Mouse (Mus musculus): Measurements from ENCODE around the gene Brsk1. TPM values are rescaled to one million over a fixed set of nuclear protein-coding genes. Genes with fewer than 3 reads are reported as not detected.

Brsk1 gene
- polyA plus RNA-seq (2014; fragmentation: Illumina TruSeq; extraction: RNeasy Lipid Tissue Mini Kit (QIAGEN cat#74804); ENCODE audit: low read depth, low replicate concordance), result not detected

GRCm38 (mm10) chr7:4690387-4690786 is at the start of gene Brsk1:
Gene Brsk1, plus strand, starts transcription at chr7:4690604.

DNA sequence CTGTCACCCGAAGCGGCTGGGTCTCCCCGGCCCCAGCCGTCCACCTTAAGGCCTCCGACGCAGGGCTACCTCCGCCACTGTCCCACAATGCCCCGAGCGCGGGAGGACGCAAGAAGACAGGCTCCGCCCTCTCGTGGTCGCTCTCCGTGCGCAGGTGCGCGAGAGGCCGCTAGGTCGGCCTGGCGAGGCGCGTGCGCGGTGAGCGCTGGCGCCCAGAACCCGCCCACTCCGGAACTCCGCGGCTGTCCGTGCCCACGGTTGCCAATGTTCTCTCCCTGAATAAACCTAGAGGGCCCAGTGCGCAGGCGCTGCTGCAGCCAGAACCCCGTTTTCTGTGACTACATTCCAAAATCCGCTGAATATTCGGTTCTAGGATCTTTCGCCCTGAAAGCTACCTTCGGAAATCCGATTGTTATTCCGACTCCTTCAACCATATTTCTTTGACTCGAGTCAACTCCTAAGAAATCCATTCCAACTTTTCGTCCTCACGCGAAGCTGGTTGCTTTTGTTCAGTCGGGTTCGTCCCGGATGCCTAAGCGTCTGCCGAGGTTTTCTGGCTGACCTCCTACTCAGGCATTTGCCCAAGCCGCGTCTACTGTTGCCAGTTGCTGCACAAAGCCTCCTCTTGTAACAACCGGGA is 31.4 kb upstream of the Brsk1 start, which contains the start of gene Ppp6r1:
Gene Ppp6r1 (minus strand): TSS at position 108 of the 640 bp plus-strand sequence.

GRCm38 (mm10) chr7:4684632-4685417 is 5.6 kb upstream of the Brsk1 start, which contains the start of gene Hspbp1:
Gene Hspbp1, minus strand, starts transcription at chr7:4685068.

GRCm38 (mm10) chr7:4725169-4725568 is 34.8 kb downstream of the Brsk1 start, which contains the start of gene Tmem150b:
Gene Tmem150b, minus strand, starts transcription at chr7:4725249.

GRCm38 (mm10) chr7:4739544-4740275 is 49.3 kb downstream of the Brsk1 start, which contains the start of gene Kmt5c:
Gene Kmt5c, plus strand, starts transcription at chr7:4740115.

GRCm38 (mm10) chr7:4752821-4753570 is 62.6 kb downstream of the Brsk1 start, which contains the start of gene Cox6b2:
Gene Cox6b2, minus strand, starts transcription at chr7:4753094.

Other genes with a start within 250 kb of the Brsk1 start
- gene Rdh13, start 245.0 kb upstream of the Brsk1 start, polyA plus RNA-seq (2014; fragmentation: Illumina TruSeq; extraction: RNeasy Lipid Tissue Mini Kit (QIAGEN cat#74804); ENCODE audit: low read depth, low replicate concordance), result 2.8 TPM
- gene Eps8l1, start 229.9 kb upstream of the Brsk1 start, polyA plus RNA-seq (2014; fragmentation: Illumina TruSeq; extraction: RNeasy Lipid Tissue Mini Kit (QIAGEN cat#74804); ENCODE audit: low read depth, low replicate concordance), result 0.11 TPM
- 6.8 TPM for gene Ppp1r12c, start 188.9 kb upstream of the Brsk1 start, polyA plus RNA-seq (2014; fragmentation: Illumina TruSeq; extraction: RNeasy Lipid Tissue Mini Kit (QIAGEN cat#74804); ENCODE audit: low read depth, low replicate concordance)
- gene Tnnt1, start 174.2 kb upstream of the Brsk1 start, polyA plus RNA-seq (2014; fragmentation: Illumina TruSeq; extraction: RNeasy Lipid Tissue Mini Kit (QIAGEN cat#74804); ENCODE audit: low read depth, low replicate concordance), result 1.3 TPM
- not detected for gene Tnni3, start 166.4 kb upstream of the Brsk1 start, polyA plus RNA-seq (2014; fragmentation: Illumina TruSeq; extraction: RNeasy Lipid Tissue Mini Kit (QIAGEN cat#74804); ENCODE audit: low read depth, low replicate concordance)
- gene Dnaaf3, start 158.2 kb upstream of the Brsk1 start, polyA plus RNA-seq (2014; fragmentation: Illumina TruSeq; extraction: RNeasy Lipid Tissue Mini Kit (QIAGEN cat#74804); ENCODE audit: low read depth, low replicate concordance), result not detected
- not detected for gene Syt5, start 143.1 kb upstream of the Brsk1 start, polyA plus RNA-seq (2014; fragmentation: Illumina TruSeq; extraction: RNeasy Lipid Tissue Mini Kit (QIAGEN cat#74804); ENCODE audit: low read depth, low replicate concordance)
- not detected for gene Ptprh, start 86.6 kb upstream of the Brsk1 start, polyA plus RNA-seq (2014; fragmentation: Illumina TruSeq; extraction: RNeasy Lipid Tissue Mini Kit (QIAGEN cat#74804); ENCODE audit: low read depth, low replicate concordance)
- gene Tmem86b, start 59.2 kb upstream of the Brsk1 start, polyA plus RNA-seq (2014; fragmentation: Illumina TruSeq; extraction: RNeasy Lipid Tissue Mini Kit (QIAGEN cat#74804); ENCODE audit: low read depth, low replicate concordance), result 34.6 TPM
- 10.9 TPM for gene Ppp6r1, start 31.6 kb upstream of the Brsk1 start, polyA plus RNA-seq (2014; fragmentation: Illumina TruSeq; extraction: RNeasy Lipid Tissue Mini Kit (QIAGEN cat#74804); ENCODE audit: low read depth, low replicate concordance)
- 0.87 TPM for gene Hspbp1, start 5.5 kb upstream of the Brsk1 start, polyA plus RNA-seq (2014; fragmentation: Illumina TruSeq; extraction: RNeasy Lipid Tissue Mini Kit (QIAGEN cat#74804); ENCODE audit: low read depth, low replicate concordance)
- not detected for gene Tmem150b, start 34.6 kb downstream of the Brsk1 start, polyA plus RNA-seq (2014; fragmentation: Illumina TruSeq; extraction: RNeasy Lipid Tissue Mini Kit (QIAGEN cat#74804); ENCODE audit: low read depth, low replicate concordance)
- gene Kmt5c, start 49.5 kb downstream of the Brsk1 start, polyA plus RNA-seq (2014; fragmentation: Illumina TruSeq; extraction: RNeasy Lipid Tissue Mini Kit (QIAGEN cat#74804); ENCODE audit: low read depth, low replicate concordance), result 1.4 TPM
- gene Cox6b2, start 62.5 kb downstream of the Brsk1 start, polyA plus RNA-seq (2014; fragmentation: Illumina TruSeq; extraction: RNeasy Lipid Tissue Mini Kit (QIAGEN cat#74804); ENCODE audit: low read depth, low replicate concordance), result not detected
- gene Fam71e2, start 80.7 kb downstream of the Brsk1 start, polyA plus RNA-seq (2014; fragmentation: Illumina TruSeq; extraction: RNeasy Lipid Tissue Mini Kit (QIAGEN cat#74804); ENCODE audit: low read depth, low replicate concordance), result not detected
- gene Il11, start 92.3 kb downstream of the Brsk1 start, polyA plus RNA-seq (2014; fragmentation: Illumina TruSeq; extraction: RNeasy Lipid Tissue Mini Kit (QIAGEN cat#74804); ENCODE audit: low read depth, low replicate concordance), result not detected
- not detected for gene Tmem190, start 92.3 kb downstream of the Brsk1 start, polyA plus RNA-seq (2014; fragmentation: Illumina TruSeq; extraction: RNeasy Lipid Tissue Mini Kit (QIAGEN cat#74804); ENCODE audit: low read depth, low replicate concordance)
- gene Tmem238, start 99.1 kb downstream of the Brsk1 start, polyA plus RNA-seq (2014; fragmentation: Illumina TruSeq; extraction: RNeasy Lipid Tissue Mini Kit (QIAGEN cat#74804); ENCODE audit: low read depth, low replicate concordance), result 1.1 TPM
- gene Rpl28, start 102.3 kb downstream of the Brsk1 start, polyA plus RNA-seq (2014; fragmentation: Illumina TruSeq; extraction: RNeasy Lipid Tissue Mini Kit (QIAGEN cat#74804); ENCODE audit: low read depth, low replicate concordance), result 18.8 TPM
- gene Ube2s, start 122.0 kb downstream of the Brsk1 start, polyA plus RNA-seq (2014; fragmentation: Illumina TruSeq; extraction: RNeasy Lipid Tissue Mini Kit (QIAGEN cat#74804); ENCODE audit: low read depth, low replicate concordance), result 4.7 TPM
- not detected for gene Shisa7, start 154.1 kb downstream of the Brsk1 start, polyA plus RNA-seq (2014; fragmentation: Illumina TruSeq; extraction: RNeasy Lipid Tissue Mini Kit (QIAGEN cat#74804); ENCODE audit: low read depth, low replicate concordance)
- gene Isoc2b, start 179.7 kb downstream of the Brsk1 start, polyA plus RNA-seq (2014; fragmentation: Illumina TruSeq; extraction: RNeasy Lipid Tissue Mini Kit (QIAGEN cat#74804); ENCODE audit: low read depth, low replicate concordance), result 5.4 TPM
- 4.8 TPM for gene Isoc2a, start 186.5 kb downstream of the Brsk1 start, polyA plus RNA-seq (2014; fragmentation: Illumina TruSeq; extraction: RNeasy Lipid Tissue Mini Kit (QIAGEN cat#74804); ENCODE audit: low read depth, low replicate concordance)
- not detected for gene Gm36210, start 215.9 kb downstream of the Brsk1 start, polyA plus RNA-seq (2014; fragmentation: Illumina TruSeq; extraction: RNeasy Lipid Tissue Mini Kit (QIAGEN cat#74804); ENCODE audit: low read depth, low replicate concordance)
- gene Zfp628, start 224.6 kb downstream of the Brsk1 start, polyA plus RNA-seq (2014; fragmentation: Illumina TruSeq; extraction: RNeasy Lipid Tissue Mini Kit (QIAGEN cat#74804); ENCODE audit: low read depth, low replicate concordance), result not detected
- not detected for gene Nat14, start 231.4 kb downstream of the Brsk1 start, polyA plus RNA-seq (2014; fragmentation: Illumina TruSeq; extraction: RNeasy Lipid Tissue Mini Kit (QIAGEN cat#74804); ENCODE audit: low read depth, low replicate concordance)
- not detected for gene Ssc5d, start 235.2 kb downstream of the Brsk1 start, polyA plus RNA-seq (2014; fragmentation: Illumina TruSeq; extraction: RNeasy Lipid Tissue Mini Kit (QIAGEN cat#74804); ENCODE audit: low read depth, low replicate concordance)